Mouse (Mus musculus) small intestine, adult 2 months (tissue): Measurements from ENCODE around the gene Armc6. TPM values are rescaled to one million over a fixed set of nuclear protein-coding genes. Genes with fewer than 3 reads are reported as not detected.
A peak's percentile ranks its signal among the peaks of the same experiment; 100 is the strongest.

ENCODE experiments used
- H3K27ac ChIP-seq: fragments of 200-500 bp; 2 replicates; pipeline ENCODE4 v1.5.1; 2012; ENCODE audit warnings: low read depth, low read length, control low read depth, inconsistent platforms; ENCODE audit not compliant: insufficient read depth
- H3K27me3 ChIP-seq: fragments of 200-500 bp; 2 replicates; pipeline ENCODE4 v1.6.1; 2012; ENCODE audit warnings: mild to moderate bottlenecking, moderate library complexity, low read length, inconsistent platforms; ENCODE audit not compliant: control insufficient read depth, insufficient read depth
- H3K36me3 ChIP-seq: fragments of 200-500 bp; 2 replicates; pipeline ENCODE4 v1.6.1; 2012; ENCODE audit warnings: mild to moderate bottlenecking, low read length, control low read depth, inconsistent platforms; ENCODE audit not compliant: control insufficient read depth, insufficient read depth
- H3K4me1 ChIP-seq: fragments of 200-500 bp; 2 replicates; pipeline ENCODE4 v1.6.1; 2012; ENCODE audit warnings: low read length, inconsistent platforms, mixed read lengths; ENCODE audit not compliant: control insufficient read depth, insufficient read depth, insufficient read length
- H3K4me3 ChIP-seq: fragments of 200-500 bp; 2 replicates; pipeline ENCODE4 v1.5.1; 2012; ENCODE audit warnings: low read depth, mild to moderate bottlenecking, control low read depth, inconsistent platforms, low read length, moderate library complexity
- CTCF ChIP-seq: fragments of 200-500 bp; IDR thresholded peaks from 2 replicates; pipeline ENCODE4 v1.5.1; 2012; ENCODE audit warnings: low read depth, mild to moderate bottlenecking, control low read depth, inconsistent platforms, low read length, moderate library complexity, mixed read lengths; ENCODE audit not compliant: insufficient replicate concordance, insufficient read length; ENCODE audit errors: extremely low read depth
- POLR2A ChIP-seq: fragments of 200-500 bp; IDR thresholded peaks from 2 replicates; pipeline ENCODE4 v1.6.1; 2012; ENCODE audit warnings: low read depth, mild to moderate bottlenecking, control low read depth, inconsistent platforms, low read length, moderate library complexity
- WGBS: fragments of 180-500 bp; shearing (Covaris S2); methylation state at CpG from one replicate; pipeline ENCODE4 v1.1.7; 2018; 5-methylcytosine and 5-hydroxymethylcytosine counted together
- polyA plus RNA-seq: library from polyadenylated mRNA; depleted of rRNA; stranded (reverse); fragments of >200 nt; gene quantifications from 2 replicates; pipeline ENCODE4 v1.2.3, GENCODE M21; 2012; rRNA removed

The Armc6 gene
- polyA plus RNA-seq = 11.6 and 17.9 TPM in 2 replicates

GRCm38 (mm10) chr8:70234080-70234780 lies at the start of gene Armc6, which contains the start of gene Sugp2:
Armc6 (minus strand) TSS chr8:70234466.
Sugp2 (plus strand) TSS chr8:70234226.
- Histone ChIP-seq H3K27me3 (no peaks in the 10 kb centered on the region), H3K4me1 (peaks cover 4% of the 10 kb centered on the region; the same call in 1 of the 2 replicates), H3K36me3 (peaks cover 19% of the 10 kb centered on the region), H3K27ac (peak within 1 kb of the TSS; percentile 92), H3K4me3 (peak within 1 kb of the TSS; percentile 66)
- WGBS = under 1% methylated on average over 67 of the region's 67 CpGs
- no peak for TF ChIP-seq CTCF
- peak; percentile 34 for TF ChIP-seq POLR2A

GRCm38 (mm10) chr8:70283136-70284077 lies 49.1 kb upstream of the Armc6 start:
- no peak overlapping the region; the same call in 1 of the 2 replicates for H3K27ac ChIP-seq
- no peak for TF ChIP-seq POLR2A
- TF ChIP-seq CTCF = no peak
- peak overlapping the region; percentile 86 for H3K4me3 ChIP-seq
- H3K27me3 ChIP-seq = peaks cover 5% of the 10 kb centered on the region; the same call in 1 of the 2 replicates
- WGBS = 4% methylated on average over 55 of the region's 55 CpGs
- H3K36me3 ChIP-seq = no peaks in the 10 kb centered on the region
- no peaks in the 10 kb centered on the region for H3K4me1 ChIP-seq

- peaks cover 5% of the 10 kb centered on the region; the same call in 1 of the 2 replicates for H3K27me3 ChIP-seq
- no peak within 1 kb of the TSS; the same call in 1 of the 2 replicates for H3K27ac ChIP-seq
- TF ChIP-seq CTCF (peak; percentile 81; the same call in 1 of the 2 replicates), POLR2A (no peak; the same call in 1 of the 2 replicates)
- 4% methylated on average over 34 of the region's 36 CpGs for WGBS
- H3K4me1 ChIP-seq = no peaks in the 10 kb centered on the region
- H3K4me3 ChIP-seq = peak within 1 kb of the TSS; percentile 86
- no peaks in the 10 kb centered on the region for H3K36me3 ChIP-seq
These were observed 48.4 kb upstream of the Armc6 start, which contains the start of gene Homer3 for GRCm38 (mm10) chr8:70282603-70283135. Homer3 (plus strand) TSS chr8:70282827.

GRCm38 (mm10) chr8:70281001-70281400 lies 46.7 kb upstream of the Armc6 start:
- peaks cover 5% of the 10 kb centered on the region; the same call in 1 of the 2 replicates for H3K27me3 ChIP-seq
- no peak for TF ChIP-seq CTCF
- no peak for TF ChIP-seq POLR2A
- no peak overlapping the region for H3K4me3 ChIP-seq
- H3K4me1 ChIP-seq = no peaks in the 10 kb centered on the region
- H3K36me3 ChIP-seq = no peaks in the 10 kb centered on the region
- no peak overlapping the region for H3K27ac ChIP-seq
- WGBS = 76% methylated on average over 3 of the region's 3 CpGs

- 62% methylated on average over 8 of the region's 8 CpGs for WGBS
- no peak for TF ChIP-seq POLR2A
- TF ChIP-seq CTCF = no peak
These were observed 45.0 kb upstream of the Armc6 start for GRCm38 (mm10) chr8:70279266-70279665.

GRCm38 (mm10) chr8:70278175-70278574 lies 43.9 kb upstream of the Armc6 start:
- 72% methylated on average over 15 of the region's 15 CpGs for WGBS
- no peak overlapping the region for H3K4me3 ChIP-seq

More at GRCm38 (mm10) chr8:70279266-70279665, 45.0 kb upstream of the Armc6 start:
- Histone ChIP-seq H3K27ac (no peak overlapping the region), H3K4me1 (no peaks in the 10 kb centered on the region), H3K4me3 (no peak overlapping the region), H3K36me3 (no peaks in the 10 kb centered on the region), H3K27me3 (peaks cover 5% of the 10 kb centered on the region; the same call in 1 of the 2 replicates)

GRCm38 (mm10) chr8:70276476-70276875 lies 42.2 kb upstream of the Armc6 start:
- Histone ChIP-seq H3K27ac (no peak overlapping the region), H3K36me3 (no peaks in the 10 kb centered on the region), H3K4me1 (peaks cover 6% of the 10 kb centered on the region; the same call in 1 of the 2 replicates), H3K4me3 (no peak overlapping the region), H3K27me3 (no peaks in the 10 kb centered on the region)
- WGBS = 81% methylated on average over 3 of the region's 3 CpGs
- no peak for TF ChIP-seq CTCF
- no peak for TF ChIP-seq POLR2A

More at GRCm38 (mm10) chr8:70278175-70278574, 43.9 kb upstream of the Armc6 start:
- Histone ChIP-seq H3K4me1 (peaks cover 2% of the 10 kb centered on the region; the same call in 1 of the 2 replicates), H3K27me3 (peaks cover 4% of the 10 kb centered on the region; the same call in 1 of the 2 replicates), H3K27ac (no peak overlapping the region), H3K36me3 (no peaks in the 10 kb centered on the region)
- TF ChIP-seq POLR2A (no peak), CTCF (no peak)
